Mouse (Mus musculus) stomach, postnatal 0 days (tissue): ENCODE results near the gene Carmil1. TPM values are rescaled to one million over a fixed set of nuclear protein-coding genes. Genes with fewer than 3 reads are reported as not detected.

Experiments used
- ATAC-seq: fragments of 200-750 bp; cut with Nextera tagmentation; 2 replicates; pipeline ENCODE4 v1.8.0; 2017; ENCODE audit not compliant: low FRiP score, low TSS enrichment
- DNase-seq: peaks from one replicate; pipeline ENCODE4 v3.0.0-alpha.2; 2016; ENCODE audit warnings: low spot score
- H3K27ac ChIP-seq: fragments of 300-500 bp; sonication (generic); replicated peaks from 2 replicates; pipeline ENCODE4 v1.5.1; 2014; ENCODE audit warnings: mild to moderate bottlenecking, control low read depth
- H3K27me3 ChIP-seq: fragments of 300-500 bp; sonication (generic); 2 replicates; pipeline ENCODE4 v1.6.1; 2014; ENCODE audit warnings: low read length; ENCODE audit not compliant: control insufficient read depth, insufficient read depth
- H3K36me3 ChIP-seq: fragments of 300-500 bp; sonication (generic); 2 replicates; pipeline ENCODE4 v1.6.1; 2014; ENCODE audit warnings: low read length, mixed read lengths; ENCODE audit not compliant: control insufficient read depth, insufficient read depth
- H3K4me1 ChIP-seq: fragments of 300-500 bp; sonication (generic); replicated peaks from 2 replicates; pipeline ENCODE4 v1.6.1; 2014; ENCODE audit warnings: antibody characterized with exemption; ENCODE audit not compliant: control insufficient read depth, insufficient read depth
- H3K4me2 ChIP-seq: fragments of 300-500 bp; sonication (generic); replicated peaks from 2 replicates; pipeline ENCODE4 v1.6.1; 2014; ENCODE audit warnings: low read depth, mild to moderate bottlenecking, control low read depth, moderate library complexity
- H3K4me3 ChIP-seq: fragments of 300-500 bp; sonication (generic); 2 replicates; pipeline ENCODE4 v1.5.1; 2014; ENCODE audit warnings: low read depth, low read length, control low read depth
- H3K9ac ChIP-seq: fragments of 300-500 bp; sonication (generic); 2 replicates; pipeline ENCODE4 v1.6.1; 2014; ENCODE audit warnings: mild to moderate bottlenecking, low read length, control low read depth, mixed read lengths
- H3K9me3 ChIP-seq: fragments of 300-500 bp; sonication (generic); 2 replicates; pipeline ENCODE4 v1.6.1; 2016; ENCODE audit warnings: low read length; ENCODE audit not compliant: control insufficient read depth
- CTCF ChIP-seq: IDR thresholded peaks from 2 replicates; pipeline ENCODE4 v1.5.1; 2016; ENCODE audit warnings: antibody characterized with exemption, low read depth, mild to moderate bottlenecking, moderate library complexity
- EP300 ChIP-seq: optimal IDR thresholded peaks from 2 replicates; pipeline ENCODE3; 2016; ENCODE audit warnings: antibody characterized with exemption
- WGBS: fragments of 180-500 bp; shearing (Covaris S2); extraction: QIAGEN DNeasy Blood & Tissue Kit; methylation state at CpG from one replicate; pipeline ENCODE4 v1.1.7; 2014; 5-methylcytosine and 5-hydroxymethylcytosine counted together
- polyA plus RNA-seq: library from polyadenylated mRNA; unstranded; fragments of >200 nt; fragmentation: Nextera tagmentation; extraction: Ambion mirVana; gene quantifications from 2 replicates; pipeline ENCODE4 v1.2.1, GENCODE M21; 2015

The Carmil1 gene
- polyA plus RNA-seq, result 17.8 and 18.9 TPM in 2 replicates

GRCm38 (mm10) chr13:24280439-24281431 is at the start of gene Carmil1:
Carmil1 (minus strand) TSS chr13:24280795.
- peak; percentile 98 for ATAC-seq
- Histone ChIP-seq H3K36me3 (no peaks in the 10 kb centered on the region), H3K27ac (peak within 1 kb of the TSS; percentile 91), H3K4me1 (no peaks in the 10 kb centered on the region), H3K4me3 (peak within 1 kb of the TSS; percentile 69), H3K9ac (peak within 1 kb of the TSS; percentile 73), H3K27me3 (no peaks in the 10 kb centered on the region), H3K9me3 (no peaks in the 10 kb centered on the region), H3K4me2 (peak within 1 kb of the TSS; percentile 94)
- TF ChIP-seq CTCF, result peak; percentile 84
- TF ChIP-seq EP300, result no peak
- WGBS, result under 1% methylated on average over 82 of the region's 96 CpGs
- peak; percentile 92 for DNase-seq

- Histone ChIP-seq H3K27ac (no peak overlapping the region), H3K4me3 (no peak overlapping the region), H3K9ac (no peak overlapping the region), H3K27me3 (no peaks in the 10 kb centered on the region), H3K4me1 (no peaks in the 10 kb centered on the region), H3K4me2 (no peak overlapping the region), H3K36me3 (no peaks in the 10 kb centered on the region), H3K9me3 (no peaks in the 10 kb centered on the region)
- DNase-seq, result no peak
- ATAC-seq, result no peak
- TF ChIP-seq EP300, result no peak
- TF ChIP-seq CTCF, result no peak
- 78% methylated on average over 4 of the region's 4 CpGs for WGBS
Measured at GRCm38 (mm10) chr13:24330128-24330527, 49.5 kb upstream of the Carmil1 start.

- H3K4me3 ChIP-seq, result no peak overlapping the region
- DNase-seq (no peak), ATAC-seq (no peak)
- H3K27ac ChIP-seq, result no peak overlapping the region
- no peaks in the 10 kb centered on the region for H3K9me3 ChIP-seq
- 72% methylated on average over 9 of the region's 9 CpGs for WGBS
- H3K9ac ChIP-seq, result no peak overlapping the region
- H3K27me3 ChIP-seq, result no peaks in the 10 kb centered on the region
- TF ChIP-seq EP300 (no peak), CTCF (no peak)
- no peaks in the 10 kb centered on the region for H3K36me3 ChIP-seq
- H3K4me1 ChIP-seq, result no peaks in the 10 kb centered on the region
- no peak overlapping the region for H3K4me2 ChIP-seq
Measured at GRCm38 (mm10) chr13:24328036-24328817, 47.6 kb upstream of the Carmil1 start.

GRCm38 (mm10) chr13:24327201-24327600 is 46.6 kb upstream of the Carmil1 start, which contains the start of gene Cmah:
Cmah (plus strand) TSS chr13:24327404.
- H3K4me2 ChIP-seq, result no peak within 1 kb of the TSS
- DNase-seq (no peak), ATAC-seq (no peak)
- no peaks in the 10 kb centered on the region for H3K27me3 ChIP-seq
- no peak within 1 kb of the TSS for H3K4me3 ChIP-seq
- no peaks in the 10 kb centered on the region for H3K9me3 ChIP-seq
- H3K27ac ChIP-seq, result no peak within 1 kb of the TSS
- 72% methylated on average over 5 of the region's 5 CpGs for WGBS
- no peak within 1 kb of the TSS for H3K9ac ChIP-seq
- TF ChIP-seq CTCF (no peak), EP300 (no peak)
- H3K36me3 ChIP-seq, result no peaks in the 10 kb centered on the region
- H3K4me1 ChIP-seq, result no peaks in the 10 kb centered on the region

GRCm38 (mm10) chr13:24321313-24321712 is 40.7 kb upstream of the Carmil1 start:
- Histone ChIP-seq H3K4me1 (no peaks in the 10 kb centered on the region), H3K4me3 (no peak overlapping the region), H3K27ac (no peak overlapping the region), H3K4me2 (no peak overlapping the region), H3K9ac (no peak overlapping the region), H3K36me3 (no peaks in the 10 kb centered on the region), H3K27me3 (no peaks in the 10 kb centered on the region), H3K9me3 (no peaks in the 10 kb centered on the region)
- ATAC-seq (no peak), DNase-seq (no peak)
- 73% methylated on average over 6 of the region's 6 CpGs for WGBS
- TF ChIP-seq EP300 (no peak), CTCF (no peak)
